Mouse (Mus musculus) adrenal gland, postnatal 36 days (tissue): ENCODE results near the gene Ndufs4. TPM values are rescaled to one million over a fixed set of nuclear protein-coding genes. Genes with fewer than 3 reads are reported as not detected.
"Not testable (repeated sequence)": the region's sequence is repeated elsewhere in the genome, so short reads cannot be mapped to it uniquely, and the experiment has no call there.

Experiments used
- DNase-seq, 2 experiments: peaks; one replicate each; pipeline ENCODE4 v3.0.0; 2021; ENCODE audit warnings: mixed read lengths in 1 of 2
- total RNA-seq, 2 experiments: library from RNA; stranded (reverse); gene quantifications; 2 replicates each; pipeline ENCODE4 v1.2.3; 2021

The Ndufs4 gene
- total RNA-seq, 2 experiments from 2014 or later, result 228 to 263 TPM

DNA sequence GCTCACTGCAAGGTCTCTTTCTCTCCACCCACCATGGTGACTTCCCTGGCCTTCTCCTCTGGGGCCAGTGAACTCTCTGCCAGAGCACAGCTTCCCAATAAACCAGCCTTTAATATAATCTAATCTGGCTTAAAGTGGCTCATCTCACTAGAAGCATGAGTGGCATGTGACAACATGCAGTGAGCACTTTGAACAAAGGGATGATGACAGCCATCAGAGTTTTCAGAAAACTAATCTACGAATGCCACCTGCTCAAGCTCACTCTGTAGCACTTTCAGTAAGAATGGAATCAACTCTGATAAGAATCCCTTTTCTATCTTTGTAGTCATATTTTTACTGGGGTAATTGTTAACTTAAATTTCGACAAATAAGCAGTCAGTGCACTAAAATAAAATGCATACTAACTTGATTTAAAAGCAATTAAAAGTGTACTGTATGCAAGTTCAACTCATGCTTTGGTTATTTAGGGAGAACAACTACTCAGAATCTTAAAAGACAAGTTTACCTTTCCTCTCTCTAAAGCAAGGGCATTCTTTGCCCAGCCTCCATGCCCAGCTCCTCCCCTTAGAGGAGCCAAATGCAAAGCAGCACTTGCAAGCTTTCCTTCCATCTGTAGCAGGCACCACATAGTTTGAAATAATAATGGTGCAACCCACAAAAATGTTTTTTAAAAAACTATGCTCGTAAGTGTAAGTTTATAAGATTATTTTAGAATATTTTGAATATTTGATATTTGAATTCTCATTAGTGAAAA lies 43.7 kb downstream of the Ndufs4 start:
- no peak for DNase-seq

DNA sequence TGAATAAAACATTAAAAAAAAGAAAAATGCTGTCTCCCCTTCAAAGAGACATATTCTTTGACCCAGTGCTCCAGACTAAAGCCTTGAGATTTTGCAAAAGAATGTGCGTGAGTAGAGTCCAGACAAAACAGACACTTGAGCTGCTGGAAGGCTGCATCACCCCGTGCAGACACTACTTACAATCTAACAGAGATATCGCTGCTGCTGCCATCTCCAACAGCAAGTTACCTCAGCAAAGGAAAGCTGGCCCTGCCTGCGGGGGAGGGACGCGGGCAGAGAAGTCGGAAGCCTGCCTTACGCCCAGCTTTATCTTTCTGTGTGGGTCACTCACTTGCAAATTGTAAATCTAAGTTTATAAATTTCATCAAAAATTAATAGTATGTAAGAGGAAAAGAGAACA lies 45.1 kb downstream of the Ndufs4 start:
- DNase-seq, result peak; percentile 8 to 32

GRCm38 (mm10) chr13:114319835-114320389 lies 68.1 kb downstream of the Ndufs4 start:
- no peak for DNase-seq

GRCm38 (mm10) chr13:114319136-114319535 lies 68.9 kb downstream of the Ndufs4 start:
- no peak for DNase-seq

- no peak for DNase-seq
Observed at GRCm38 (mm10) chr13:114315374-114315773, 72.7 kb downstream of the Ndufs4 start.

- no peak for DNase-seq
Observed at GRCm38 (mm10) chr13:114314953-114315352, 73.1 kb downstream of the Ndufs4 start.

DNA sequence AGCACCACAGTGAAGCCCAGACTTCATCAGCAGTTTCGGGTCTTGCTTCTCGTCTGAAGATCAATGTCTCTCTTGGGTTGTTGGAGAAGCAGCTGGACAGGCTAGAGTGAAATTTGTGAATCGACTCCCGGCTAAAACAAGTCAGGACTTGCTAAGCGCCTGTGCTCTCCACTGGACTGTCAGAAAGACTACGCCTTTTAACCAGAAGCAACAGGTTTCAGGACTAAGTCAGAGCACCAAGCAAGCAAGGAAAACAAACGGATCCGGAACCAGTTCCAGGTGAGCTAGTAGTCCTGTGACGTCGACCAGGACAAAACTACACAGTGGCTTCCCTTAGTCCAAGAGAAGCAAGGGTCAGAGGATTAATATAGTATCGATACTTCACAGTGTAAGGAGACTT lies 77.5 kb downstream of the Ndufs4 start:
- no peak for DNase-seq

DNA sequence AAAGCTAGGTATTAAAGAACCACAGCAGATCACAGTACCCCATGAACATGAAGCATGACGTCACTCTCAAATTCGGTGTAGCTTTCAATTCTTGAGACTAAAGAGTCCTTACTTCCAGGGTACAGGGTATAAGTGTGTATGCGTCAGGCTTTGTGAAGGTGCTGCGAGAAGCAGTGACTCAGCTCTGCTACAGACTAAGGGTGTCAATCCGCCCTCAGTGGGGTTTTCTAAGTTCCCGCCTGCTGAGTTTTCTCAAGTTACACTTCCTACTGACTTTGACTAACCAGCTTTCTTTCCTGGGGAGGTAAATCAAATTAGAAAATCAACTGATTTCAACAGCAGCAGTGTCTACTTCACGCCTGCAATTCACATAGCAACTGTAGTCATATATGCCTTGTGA lies 83.4 kb downstream of the Ndufs4 start:
- DNase-seq, result no peak

DNA sequence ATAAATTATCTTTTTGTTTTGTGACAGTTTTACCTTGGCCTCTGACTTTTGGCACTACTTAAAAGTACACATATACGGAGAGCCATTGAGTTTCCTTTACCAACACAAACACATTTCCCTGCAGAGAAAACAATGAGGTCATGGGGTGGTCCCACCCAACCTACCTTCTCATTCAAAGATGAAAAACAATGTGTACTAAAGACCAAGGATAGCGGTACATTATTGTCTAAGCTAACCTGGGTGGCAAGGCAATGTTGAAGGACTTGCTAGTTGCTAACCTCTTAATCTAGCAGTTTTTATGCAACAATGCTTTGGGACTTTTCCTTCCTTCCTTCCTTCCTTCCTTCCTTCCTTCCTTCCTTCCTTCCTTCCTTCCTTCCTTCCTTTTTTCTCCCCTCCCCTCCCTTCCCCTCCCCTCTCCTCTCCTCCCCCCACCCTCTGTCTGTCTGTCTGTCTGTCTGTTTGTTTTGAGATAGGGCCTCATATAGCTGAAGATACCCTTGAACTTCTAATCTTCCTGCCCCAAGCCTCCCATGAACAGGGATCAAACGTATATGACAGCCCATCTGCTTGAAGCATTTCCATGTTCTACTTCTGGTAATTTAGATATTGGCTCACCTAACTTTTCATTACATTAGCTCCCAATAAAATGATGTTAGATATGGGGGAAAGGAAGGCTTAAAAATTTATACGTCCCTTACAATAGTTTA lies 84.4 kb downstream of the Ndufs4 start:
- DNase-seq, result no peak

DNA sequence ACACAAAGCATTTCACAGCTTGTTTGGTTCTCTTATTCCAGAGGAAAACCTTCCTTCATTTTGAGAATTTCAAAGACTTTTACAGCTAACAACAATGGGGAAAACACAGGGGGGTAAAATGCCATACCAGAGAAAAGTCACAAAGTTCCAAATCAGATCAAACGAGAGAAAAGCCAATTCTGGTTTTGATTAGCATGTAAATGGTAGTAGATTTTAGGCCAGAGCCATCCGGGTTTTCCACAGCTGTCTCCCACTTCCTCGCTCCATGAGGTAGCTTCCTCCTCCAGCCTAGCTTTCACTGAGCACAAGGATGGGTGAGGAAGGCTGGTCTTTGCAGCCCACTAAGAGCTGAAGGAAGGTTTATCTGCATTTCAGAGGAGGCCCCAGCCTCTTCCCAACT lies 90.3 kb downstream of the Ndufs4 start:
- DNase-seq, result no peak

DNA sequence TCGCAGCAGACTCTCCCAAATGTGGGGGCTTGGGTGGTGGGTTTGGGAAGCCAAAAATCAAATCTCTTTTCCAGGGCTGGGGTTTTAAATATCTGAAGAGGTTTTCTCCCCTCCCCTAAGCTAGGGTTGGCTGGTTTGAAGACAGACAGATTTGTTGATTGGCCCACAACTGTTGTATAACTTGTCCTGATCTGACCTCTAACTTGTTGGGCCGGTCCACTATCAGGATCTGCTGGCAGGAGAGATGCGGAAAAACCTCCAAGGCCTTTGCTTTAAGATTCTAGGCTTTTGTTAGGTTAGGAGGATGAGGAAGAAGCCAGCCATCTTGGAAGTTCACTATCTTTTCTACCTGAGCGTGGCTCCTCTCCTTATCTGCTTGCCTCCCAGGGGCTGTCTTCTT lies 91.5 kb downstream of the Ndufs4 start:
- DNase-seq, result no peak

GRCm38 (mm10) chr13:114289411-114289810 lies 98.6 kb downstream of the Ndufs4 start:
- no peak for DNase-seq

GRCm38 (mm10) chr13:114288511-114288910 lies 99.5 kb downstream of the Ndufs4 start:
- DNase-seq, result no peak

GRCm38 (mm10) chr13:114278690-114279089 lies 109.4 kb downstream of the Ndufs4 start:
- DNase-seq, result not testable (repeated sequence)

DNA sequence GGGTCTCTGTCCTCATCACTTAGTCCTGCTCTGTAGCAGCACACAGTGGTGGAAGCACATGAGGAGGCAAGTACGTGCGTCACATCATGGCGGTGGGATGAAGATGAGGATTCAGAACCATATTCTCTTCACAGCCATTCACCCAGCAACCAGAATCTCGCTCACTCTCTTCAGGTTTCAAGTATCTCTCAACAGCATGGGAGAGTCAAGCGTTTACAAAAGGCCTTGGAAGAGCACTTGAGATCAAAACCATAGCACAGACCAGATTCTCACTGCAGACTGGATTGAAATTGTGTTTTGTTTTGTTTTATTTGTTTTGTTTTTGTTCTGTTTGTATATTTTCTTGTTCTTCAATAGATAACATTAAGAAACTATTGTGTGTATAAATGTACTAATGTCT lies 110.8 kb downstream of the Ndufs4 start:
- no peak for DNase-seq

GRCm38 (mm10) chr13:114271410-114272105 lies 116.5 kb downstream of the Ndufs4 start:
- peak; percentile 21 for DNase-seq

DNA sequence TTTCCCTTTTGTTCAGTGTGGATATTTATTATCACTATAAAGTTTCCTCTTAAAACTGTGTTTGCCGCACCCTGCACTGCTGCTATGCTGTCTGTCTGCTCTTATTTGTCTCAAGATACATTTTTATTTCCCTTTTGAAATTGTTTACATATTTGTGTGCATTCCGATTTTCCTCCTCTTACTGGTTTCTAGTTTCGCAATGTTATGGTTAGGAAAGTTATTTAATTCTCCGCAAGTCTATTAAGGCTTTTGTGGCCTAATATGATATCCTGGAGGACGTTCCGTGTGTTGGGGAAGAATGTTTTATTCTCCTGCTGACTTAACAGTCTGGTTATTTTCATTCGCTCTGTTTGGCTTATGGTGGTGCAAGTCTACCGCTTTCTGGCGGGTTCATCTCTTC lies 120.3 kb downstream of the Ndufs4 start:
- no peak for DNase-seq

- DNase-seq, result peak; percentile 44 to 48
Observed at GRCm38 (mm10) chr13:114260486-114261205, 127.4 kb downstream of the Ndufs4 start.

DNA sequence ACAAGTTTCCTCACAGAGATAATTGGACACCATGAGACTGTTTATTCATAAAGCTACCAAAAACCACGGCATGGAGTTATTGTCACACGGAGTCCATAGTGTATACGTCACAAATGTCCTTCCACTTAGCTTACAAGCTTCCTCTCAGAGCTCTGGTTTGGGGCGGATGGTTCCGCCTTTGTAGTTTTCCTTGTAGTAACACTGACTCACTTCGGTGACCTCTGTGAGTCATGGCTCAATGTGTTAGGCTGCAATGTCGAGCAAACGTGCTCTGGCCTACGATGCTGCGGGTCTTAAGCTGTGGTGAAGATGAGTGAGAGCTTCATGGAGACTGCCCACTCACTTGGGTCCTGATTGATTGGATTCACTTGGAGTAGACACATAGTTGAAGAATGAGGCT lies 133.4 kb downstream of the Ndufs4 start:
- peak; percentile 65 to 71 for DNase-seq
